Mouse (Mus musculus): ENCODE data around the gene Dnajc7. TPM values are rescaled to one million over a fixed set of nuclear protein-coding genes. Genes with fewer than 3 reads are reported as not detected.

Dnajc7 gene
- total RNA-seq, 2 experiments from 2014 or later: 139 to 176 TPM

Other genes with a start within 250 kb of the Dnajc7 start
- 0.40 and 0.81 TPM in 2 replicates for gene Jup, start 222.4 kb downstream of the Dnajc7 start, total RNA-seq (2014; fragmentation: Nextera tagmentation)
- gene Jup, start 222.4 kb downstream of the Dnajc7 start, total RNA-seq (2017): 0.52 and 0.80 TPM in 2 replicates
- 1.0 TPM in 1 of 2 replicates, not detected in the other for gene P3h4, start 205.3 kb downstream of the Dnajc7 start, total RNA-seq (2014; fragmentation: Nextera tagmentation)
- gene P3h4, start 205.3 kb downstream of the Dnajc7 start, total RNA-seq (2017): 0.08 and 0.33 TPM in 2 replicates
- gene Fkbp10, start 204.5 kb downstream of the Dnajc7 start, total RNA-seq (2014; fragmentation: Nextera tagmentation): not detected in 2 replicates
- 0.53 TPM in 1 of 2 replicates, not detected in the other for gene Fkbp10, start 204.5 kb downstream of the Dnajc7 start, total RNA-seq (2017)
- 35.7 and 54.2 TPM in 2 replicates for gene Nt5c3b, start 178.4 kb downstream of the Dnajc7 start, total RNA-seq (2014; fragmentation: Nextera tagmentation)
- 25.9 and 33.8 TPM in 2 replicates for gene Nt5c3b, start 178.4 kb downstream of the Dnajc7 start, total RNA-seq (2017)
- gene Klhl10, start 178.3 kb downstream of the Dnajc7 start, total RNA-seq (2014; fragmentation: Nextera tagmentation): 2.6 TPM in 1 of 2 replicates, not detected in the other
- gene Klhl10, start 178.3 kb downstream of the Dnajc7 start, total RNA-seq (2017): 1.6 TPM in 1 of 2 replicates, not detected in the other
- gene Klhl11, start 147.4 kb downstream of the Dnajc7 start, total RNA-seq (2014; fragmentation: Nextera tagmentation): 10.8 and 14.8 TPM in 2 replicates
- gene Klhl11, start 147.4 kb downstream of the Dnajc7 start, total RNA-seq (2017): 27.9 and 40.8 TPM in 2 replicates
- gene Acly, start 92.2 kb downstream of the Dnajc7 start, total RNA-seq (2014; fragmentation: Nextera tagmentation): 99.9 and 114 TPM in 2 replicates
- gene Acly, start 92.2 kb downstream of the Dnajc7 start, total RNA-seq (2017): 90.6 and 112 TPM in 2 replicates
- not detected in 2 replicates for gene Ttc25, start 74.6 kb downstream of the Dnajc7 start, total RNA-seq (2014; fragmentation: Nextera tagmentation)
- not detected in 2 replicates for gene Ttc25, start 74.6 kb downstream of the Dnajc7 start, total RNA-seq (2017)
- 57.0 and 60.8 TPM in 2 replicates for gene Cnp, start 45.3 kb downstream of the Dnajc7 start, total RNA-seq (2014; fragmentation: Nextera tagmentation)
- gene Cnp, start 45.3 kb downstream of the Dnajc7 start, total RNA-seq (2017): 26.7 and 44.2 TPM in 2 replicates
- 14.2 and 14.9 TPM in 2 replicates for gene Nkiras2, start 924 bp downstream of the Dnajc7 start, total RNA-seq (2014; fragmentation: Nextera tagmentation)
- 4.2 and 11.2 TPM in 2 replicates for gene Nkiras2, start 924 bp downstream of the Dnajc7 start, total RNA-seq (2017)
- gene Zfp385c, start 72.3 kb upstream of the Dnajc7 start, total RNA-seq (2014; fragmentation: Nextera tagmentation): not detected in 2 replicates
- gene Zfp385c, start 72.3 kb upstream of the Dnajc7 start, total RNA-seq (2017): not detected in 2 replicates
- 14.2 and 16.4 TPM in 2 replicates for gene Dhx58, start 84.1 kb upstream of the Dnajc7 start, total RNA-seq (2014; fragmentation: Nextera tagmentation)
- 11.8 and 12.9 TPM in 2 replicates for gene Dhx58, start 84.1 kb upstream of the Dnajc7 start, total RNA-seq (2017)
- 60.8 and 61.6 TPM in 2 replicates for gene Kat2a, start 92.3 kb upstream of the Dnajc7 start, total RNA-seq (2014; fragmentation: Nextera tagmentation)
- 15.2 and 30.5 TPM in 2 replicates for gene Kat2a, start 92.3 kb upstream of the Dnajc7 start, total RNA-seq (2017)
- gene Hspb9, start 93.7 kb upstream of the Dnajc7 start, total RNA-seq (2014; fragmentation: Nextera tagmentation): not detected in 2 replicates
- not detected in 2 replicates for gene Hspb9, start 93.7 kb upstream of the Dnajc7 start, total RNA-seq (2017)
- 77.5 and 147 TPM in 2 replicates for gene Rab5c, start 118.0 kb upstream of the Dnajc7 start, total RNA-seq (2014; fragmentation: Nextera tagmentation)
- gene Rab5c, start 118.0 kb upstream of the Dnajc7 start, total RNA-seq (2017): 81.5 and 95.4 TPM in 2 replicates
- gene Kcnh4, start 139.8 kb upstream of the Dnajc7 start, total RNA-seq (2014; fragmentation: Nextera tagmentation): 0.57 TPM in 1 of 2 replicates, not detected in the other
- gene Kcnh4, start 139.8 kb upstream of the Dnajc7 start, total RNA-seq (2017): not detected in 2 replicates
- not detected in 2 replicates for gene Hcrt, start 142.8 kb upstream of the Dnajc7 start, total RNA-seq (2014; fragmentation: Nextera tagmentation)
- not detected in 2 replicates for gene Hcrt, start 142.8 kb upstream of the Dnajc7 start, total RNA-seq (2017)
- 1.5 and 8.0 TPM in 2 replicates for gene Ghdc, start 150.8 kb upstream of the Dnajc7 start, total RNA-seq (2014; fragmentation: Nextera tagmentation)
- 1.3 and 1.7 TPM in 2 replicates for gene Ghdc, start 150.8 kb upstream of the Dnajc7 start, total RNA-seq (2017)
- gene Stat5b, start 230.6 kb upstream of the Dnajc7 start, total RNA-seq (2014; fragmentation: Nextera tagmentation): 45.1 and 53.5 TPM in 2 replicates
- 37.0 and 58.7 TPM in 2 replicates for gene Stat5b, start 230.6 kb upstream of the Dnajc7 start, total RNA-seq (2017)
- 81.1 and 116 TPM in 2 replicates for gene Stat5a, start 239.2 kb upstream of the Dnajc7 start, total RNA-seq (2014; fragmentation: Nextera tagmentation)
- gene Stat5a, start 239.2 kb upstream of the Dnajc7 start, total RNA-seq (2017): 55.9 and 62.7 TPM in 2 replicates